Mouse (Mus musculus) spleen, adult 2 months (tissue): ENCODE results near the gene Colgalt1.

ENCODE experiments used
- CTCF ChIP-seq: fragments of 200-500 bp; IDR thresholded peaks from 2 replicates; pipeline ENCODE4 v1.5.1; 2011; ENCODE audit warnings: mild to moderate bottlenecking, inconsistent platforms; ENCODE audit not compliant: insufficient read depth, insufficient read length, insufficient replicate concordance; ENCODE audit errors: extremely low read depth
- POLR2A ChIP-seq: fragments of 200-500 bp; IDR thresholded peaks from 2 replicates; pipeline ENCODE4 v1.6.1; 2011; ENCODE audit warnings: low read depth, low read length, inconsistent platforms

- TF ChIP-seq CTCF, result no peak
- TF ChIP-seq POLR2A, result no peak
Observed at GRCm38 (mm10) chr8:71612141-71612540, 1.3 kb downstream of the Colgalt1 start.
